Mouse (Mus musculus): ENCODE results near the gene Pdgfd. TPM values are rescaled to one million over a fixed set of nuclear protein-coding genes. Genes with fewer than 3 reads are reported as not detected.

Gene Pdgfd
- polyA plus RNA-seq, 1 experiment from 2014 or later = 0.46 TPM

DNA sequence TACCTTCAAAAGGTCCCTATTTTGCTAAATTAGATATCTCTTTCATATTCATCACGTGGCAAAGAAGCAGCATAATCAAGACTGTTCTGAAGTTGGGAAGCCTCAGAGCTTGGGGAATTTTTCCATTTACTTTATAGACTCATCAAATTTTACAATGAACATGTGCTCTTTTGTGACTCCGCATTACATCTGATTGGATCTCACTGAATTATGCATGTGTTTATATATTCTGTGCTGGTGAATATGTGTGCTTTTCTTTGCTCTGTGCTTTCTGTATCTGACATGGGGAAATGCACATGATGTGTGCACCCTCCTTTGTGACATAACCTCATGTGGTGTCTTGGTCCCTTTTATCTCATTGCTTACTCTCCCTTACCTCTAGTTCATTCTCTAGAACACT lies 83.6 kb downstream of the Pdgfd start:
- Histone ChIP-seq H3K4me3 (replicated peaks) (no peak overlapping the region), H3K36me3 (replicated peaks) (no peaks in the 10 kb centered on the region), H3K27me3 (no peaks in the 10 kb centered on the region), H3K27ac (replicated peaks) (no peak overlapping the region), H3K4me2 (no peak overlapping the region), H3K9me3 (replicated peaks) (no peaks in the 10 kb centered on the region), H3K4me1 (replicated peaks) (no peaks in the 10 kb centered on the region), H3K9ac (no peak overlapping the region)
- ATAC-seq (ENCODE audit: insufficient read depth) = no peak
- 59% methylated on average over 2 of the region's 2 CpGs for WGBS (ENCODE audit: insufficient replicate concordance)

DNA sequence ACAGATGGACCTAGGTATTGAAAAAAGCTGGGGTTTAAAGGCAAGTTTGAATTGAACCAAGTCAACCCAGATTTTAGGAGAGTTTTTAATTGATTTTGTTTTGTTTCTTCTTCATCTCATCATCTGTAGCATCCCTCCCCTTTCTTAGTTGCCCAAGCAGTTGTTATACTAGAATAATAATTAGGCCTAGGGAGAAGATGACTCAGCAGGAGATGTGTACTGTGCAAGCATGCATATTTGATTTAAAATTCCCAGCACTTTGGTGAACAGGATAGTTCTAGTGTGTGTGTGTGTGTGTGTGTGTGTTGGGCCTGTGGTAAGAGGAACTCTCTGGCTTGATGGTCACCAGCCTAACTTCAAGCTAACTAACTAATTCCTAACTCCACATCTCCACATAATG lies 88.7 kb downstream of the Pdgfd start:
- no peak overlapping the region for H3K4me3 ChIP-seq (replicated peaks)
- no peaks in the 10 kb centered on the region for H3K4me1 ChIP-seq (replicated peaks)
- H3K27ac ChIP-seq (replicated peaks) = no peak overlapping the region
- H3K36me3 ChIP-seq (replicated peaks) = no peaks in the 10 kb centered on the region
- no peaks in the 10 kb centered on the region for H3K27me3 ChIP-seq
- H3K9ac ChIP-seq = no peak overlapping the region
- no peak for ATAC-seq (ENCODE audit: insufficient read depth)
- no peaks in the 10 kb centered on the region for H3K9me3 ChIP-seq (replicated peaks)
- no peak overlapping the region for H3K4me2 ChIP-seq

DNA sequence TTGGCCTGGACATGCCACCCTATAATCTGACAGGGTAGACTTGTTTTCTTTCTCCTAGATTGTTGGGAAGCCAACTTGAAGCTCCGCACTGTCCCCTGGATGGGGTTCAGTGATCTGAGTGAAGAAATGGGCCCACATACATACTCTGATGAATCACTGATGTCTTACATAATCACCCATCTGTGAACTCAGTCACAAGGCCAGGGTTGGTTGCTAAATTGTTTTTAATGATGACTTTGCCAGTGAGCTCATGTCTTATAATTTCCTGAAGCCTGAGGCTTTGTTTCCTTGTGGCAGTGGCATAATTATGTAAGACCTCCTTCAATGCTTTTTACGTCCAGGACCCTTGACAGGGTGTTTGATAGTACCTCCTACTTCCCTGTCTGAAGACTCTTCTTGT lies 96.4 kb downstream of the Pdgfd start:
- whole genome bisulfite sequencing (ENCODE audit: insufficient replicate concordance) = 61% methylated on average over 2 of the region's 2 CpGs
- Histone ChIP-seq H3K36me3 (replicated peaks) (no peaks in the 10 kb centered on the region), H3K9me3 (replicated peaks) (no peaks in the 10 kb centered on the region), H3K9ac (no peak overlapping the region), H3K4me3 (replicated peaks) (no peak overlapping the region), H3K4me2 (no peak overlapping the region), H3K27me3 (no peaks in the 10 kb centered on the region), H3K27ac (replicated peaks) (no peak overlapping the region), H3K4me1 (replicated peaks) (no peaks in the 10 kb centered on the region)
- ATAC-seq (ENCODE audit: insufficient read depth) = no peak

DNA sequence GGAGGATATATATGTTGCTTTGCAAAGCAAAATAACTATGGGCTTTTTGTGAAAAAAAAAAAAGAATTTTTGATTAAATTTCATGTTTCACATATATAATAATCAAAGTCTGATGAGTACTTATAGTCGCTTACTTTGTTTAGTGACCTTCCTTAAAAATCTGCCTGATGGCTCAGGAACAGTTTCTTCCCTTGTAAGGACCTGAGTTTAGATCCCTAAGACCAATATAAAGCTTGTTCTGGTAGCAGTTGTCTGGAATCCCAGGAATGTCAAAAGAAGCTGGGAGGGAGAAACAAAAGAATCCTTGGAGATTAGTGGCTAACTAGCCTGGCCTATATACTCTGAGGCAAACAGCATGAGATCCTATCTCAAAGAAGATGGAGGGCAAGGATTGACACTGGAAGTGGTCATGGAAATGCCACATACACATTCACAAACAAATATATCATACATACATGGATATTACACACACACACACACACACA lies 101.5 kb downstream of the Pdgfd start, which contains the start of gene Ddi1:
Gene Ddi1 (minus strand): TSS at position 51 of the 485 bp plus-strand sequence.
- Histone ChIP-seq H3K9me3 (replicated peaks) (no peaks in the 10 kb centered on the region), H3K9ac (no peak within 1 kb of the TSS), H3K4me1 (replicated peaks) (no peaks in the 10 kb centered on the region), H3K27ac (replicated peaks) (no peak within 1 kb of the TSS), H3K27me3 (no peaks in the 10 kb centered on the region), H3K4me3 (replicated peaks) (no peak within 1 kb of the TSS), H3K4me2 (no peak within 1 kb of the TSS), H3K36me3 (replicated peaks) (no peaks in the 10 kb centered on the region)
- WGBS (ENCODE audit: insufficient replicate concordance) = 49% methylated on average over 1 of the region's 1 CpGs
- ATAC-seq (ENCODE audit: insufficient read depth) = no peak

DNA sequence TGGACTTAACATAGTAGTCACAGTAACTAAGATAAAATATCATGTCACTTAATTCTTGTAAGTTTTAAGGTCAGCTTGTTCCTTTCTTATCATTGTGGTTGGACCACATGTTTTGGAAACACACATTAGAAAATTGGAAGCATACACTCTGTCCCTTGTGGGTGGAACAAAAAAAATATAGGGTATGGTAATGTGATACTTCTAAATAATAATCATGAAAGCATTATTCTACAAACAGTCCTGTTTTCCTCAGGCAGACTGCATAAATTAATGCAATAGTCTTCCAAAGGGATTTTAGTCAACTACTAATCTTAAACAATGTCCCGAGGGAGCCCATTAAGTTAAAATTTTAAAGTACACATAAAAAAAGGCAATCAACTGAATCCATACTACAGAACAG lies 108.0 kb downstream of the Pdgfd start:
- Histone ChIP-seq H3K36me3 (replicated peaks) (no peaks in the 10 kb centered on the region), H3K4me2 (no peak overlapping the region), H3K4me3 (replicated peaks) (no peak overlapping the region), H3K27me3 (no peaks in the 10 kb centered on the region), H3K9ac (no peak overlapping the region), H3K27ac (replicated peaks) (no peak overlapping the region), H3K4me1 (replicated peaks) (no peaks in the 10 kb centered on the region), H3K9me3 (replicated peaks) (no peaks in the 10 kb centered on the region)
- 67% methylated on average over 1 of the region's 1 CpGs for WGBS (ENCODE audit: insufficient replicate concordance)
- no peak for ATAC-seq (ENCODE audit: insufficient read depth)

DNA sequence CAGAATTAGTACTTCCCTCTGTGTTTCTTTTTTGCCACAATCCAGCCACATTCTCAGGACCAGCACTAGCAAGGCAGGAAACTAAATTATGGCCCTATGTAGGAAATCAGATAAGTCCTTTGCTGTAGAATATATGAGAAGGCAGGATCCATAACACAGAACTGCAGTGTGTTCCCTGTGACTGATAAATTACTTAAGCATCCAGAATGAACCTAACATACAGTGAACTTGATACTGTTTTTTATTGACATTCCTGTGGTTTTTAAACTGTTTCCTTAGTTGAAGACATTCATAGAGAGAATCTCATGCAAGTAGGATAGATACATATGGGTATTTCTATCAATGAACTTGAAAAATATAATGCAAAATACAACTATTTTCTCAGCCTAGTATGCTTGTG lies 109.1 kb downstream of the Pdgfd start:
- Histone ChIP-seq H3K36me3 (replicated peaks) (no peaks in the 10 kb centered on the region), H3K4me3 (replicated peaks) (no peak overlapping the region), H3K27me3 (no peaks in the 10 kb centered on the region), H3K4me2 (no peak overlapping the region), H3K9ac (no peak overlapping the region), H3K27ac (replicated peaks) (no peak overlapping the region), H3K9me3 (replicated peaks) (no peaks in the 10 kb centered on the region), H3K4me1 (replicated peaks) (no peaks in the 10 kb centered on the region)
- no peak for ATAC-seq (ENCODE audit: insufficient read depth)

DNA sequence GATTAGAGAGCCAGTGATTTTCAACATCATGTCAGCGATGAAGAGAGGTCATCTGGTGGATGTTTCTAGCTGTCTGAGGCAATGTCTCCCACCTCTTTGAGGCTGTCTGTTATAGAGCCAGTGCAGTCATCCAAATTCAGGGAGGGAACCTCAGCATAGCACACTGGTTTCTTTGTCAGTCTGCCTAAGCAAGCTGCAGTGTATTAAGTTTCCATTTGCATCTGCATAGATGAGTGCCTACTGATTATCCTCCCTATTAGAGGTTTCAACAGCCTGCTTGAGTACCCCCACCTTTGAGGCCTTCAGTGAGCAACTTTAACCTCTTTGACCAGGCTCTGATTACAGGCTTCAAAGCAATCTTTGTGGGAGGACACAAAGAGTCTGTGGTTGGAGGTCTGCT lies 118.4 kb downstream of the Pdgfd start:
- Histone ChIP-seq H3K4me1 (replicated peaks) (no peaks in the 10 kb centered on the region), H3K27me3 (no peaks in the 10 kb centered on the region), H3K4me2 (no peak overlapping the region), H3K27ac (replicated peaks) (no peak overlapping the region), H3K9ac (no peak overlapping the region), H3K36me3 (replicated peaks) (no peaks in the 10 kb centered on the region), H3K4me3 (replicated peaks) (no peak overlapping the region), H3K9me3 (replicated peaks) (no peaks in the 10 kb centered on the region)
- WGBS (ENCODE audit: insufficient replicate concordance) = 45% methylated on average over 1 of the region's 1 CpGs
- no peak for ATAC-seq (ENCODE audit: insufficient read depth)

DNA sequence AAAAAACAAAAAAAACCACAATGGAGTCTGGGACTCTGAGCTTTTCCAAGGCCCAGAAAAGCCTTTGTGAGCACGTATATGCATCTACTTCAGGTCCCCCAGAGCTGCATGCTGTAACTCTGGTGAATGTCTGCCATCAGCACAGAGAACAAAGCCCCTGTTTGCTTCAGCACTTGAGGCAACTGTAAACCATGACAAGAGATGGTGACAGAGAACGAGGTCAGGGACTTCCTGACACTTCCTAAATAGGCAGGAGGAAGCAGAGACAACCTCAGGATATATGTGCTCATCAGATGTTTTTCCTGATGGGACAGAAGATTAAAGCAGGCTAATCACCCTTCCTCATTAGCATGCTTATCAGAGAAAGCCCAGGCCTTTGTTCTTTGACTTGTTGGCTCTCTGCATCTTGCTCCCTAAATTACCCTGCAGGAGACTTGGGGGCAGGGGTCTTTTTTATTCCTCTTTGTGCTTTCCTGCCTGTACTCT lies 120.9 kb downstream of the Pdgfd start:
- Histone ChIP-seq H3K4me1 (replicated peaks) (no peaks in the 10 kb centered on the region), H3K27ac (replicated peaks) (no peak overlapping the region), H3K4me2 (no peak overlapping the region), H3K4me3 (replicated peaks) (no peak overlapping the region), H3K9me3 (replicated peaks) (no peaks in the 10 kb centered on the region), H3K9ac (no peak overlapping the region), H3K27me3 (no peaks in the 10 kb centered on the region), H3K36me3 (replicated peaks) (no peaks in the 10 kb centered on the region)
- ATAC-seq (ENCODE audit: insufficient read depth) = no peak
- WGBS (ENCODE audit: insufficient replicate concordance) = 8% methylated on average over 2 of the region's 2 CpGs

DNA sequence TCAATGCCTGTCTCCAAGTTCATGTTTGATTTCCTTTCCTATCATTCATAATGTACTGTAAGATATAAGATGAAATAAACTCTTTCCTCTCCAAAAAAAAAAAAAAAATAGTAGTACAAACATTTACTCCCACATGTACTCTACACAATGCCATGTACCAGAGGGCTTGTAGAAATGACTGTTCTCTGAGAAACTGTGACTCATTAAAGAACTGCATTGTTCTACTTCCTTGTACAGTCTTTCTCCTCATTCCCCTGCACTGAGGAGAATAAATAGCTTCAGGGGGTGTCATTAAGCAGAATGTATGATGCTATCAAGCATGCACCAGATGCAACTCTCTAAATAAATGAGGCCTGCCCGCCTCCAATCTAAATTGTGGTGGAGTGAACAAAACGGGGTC lies 130.2 kb downstream of the Pdgfd start:
- H3K9me3 ChIP-seq (replicated peaks) = no peaks in the 10 kb centered on the region
- 54% methylated on average over 2 of the region's 2 CpGs for WGBS (ENCODE audit: insufficient replicate concordance)
- H3K4me3 ChIP-seq (replicated peaks) = no peak overlapping the region
- no peaks in the 10 kb centered on the region for H3K27me3 ChIP-seq
- no peak overlapping the region for H3K27ac ChIP-seq (replicated peaks)
- no peak overlapping the region for H3K4me2 ChIP-seq
- no peak overlapping the region for H3K9ac ChIP-seq
- ATAC-seq (ENCODE audit: insufficient read depth) = no peak
- H3K4me1 ChIP-seq (replicated peaks) = no peaks in the 10 kb centered on the region
- no peaks in the 10 kb centered on the region for H3K36me3 ChIP-seq (replicated peaks)

DNA sequence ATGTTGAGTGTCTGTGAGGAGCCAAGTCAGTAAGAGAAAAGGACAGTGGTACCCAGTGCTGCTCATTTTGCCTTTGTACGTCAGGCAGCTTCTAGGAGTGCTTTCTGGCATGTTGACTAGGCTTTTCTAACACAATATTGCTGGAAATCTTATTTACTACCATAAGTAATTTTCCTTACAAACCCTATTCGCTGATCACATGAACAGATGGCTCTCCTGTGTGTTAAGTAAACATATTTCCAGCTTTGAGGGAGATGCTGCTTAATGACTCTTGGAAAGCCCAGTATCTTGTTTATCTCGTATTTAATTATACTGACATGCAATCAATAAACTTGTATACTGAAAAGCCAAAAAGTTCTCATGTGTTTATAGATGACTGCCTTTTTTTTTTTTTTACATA lies 133.7 kb downstream of the Pdgfd start:
- Histone ChIP-seq H3K27me3 (no peaks in the 10 kb centered on the region), H3K4me1 (replicated peaks) (no peaks in the 10 kb centered on the region), H3K4me3 (replicated peaks) (no peak overlapping the region), H3K4me2 (no peak overlapping the region), H3K27ac (replicated peaks) (no peak overlapping the region), H3K9me3 (replicated peaks) (no peaks in the 10 kb centered on the region), H3K9ac (no peak overlapping the region), H3K36me3 (replicated peaks) (no peaks in the 10 kb centered on the region)
- 53% methylated on average over 3 of the region's 3 CpGs for WGBS (ENCODE audit: insufficient replicate concordance)
- no peak for ATAC-seq (ENCODE audit: insufficient read depth)

DNA sequence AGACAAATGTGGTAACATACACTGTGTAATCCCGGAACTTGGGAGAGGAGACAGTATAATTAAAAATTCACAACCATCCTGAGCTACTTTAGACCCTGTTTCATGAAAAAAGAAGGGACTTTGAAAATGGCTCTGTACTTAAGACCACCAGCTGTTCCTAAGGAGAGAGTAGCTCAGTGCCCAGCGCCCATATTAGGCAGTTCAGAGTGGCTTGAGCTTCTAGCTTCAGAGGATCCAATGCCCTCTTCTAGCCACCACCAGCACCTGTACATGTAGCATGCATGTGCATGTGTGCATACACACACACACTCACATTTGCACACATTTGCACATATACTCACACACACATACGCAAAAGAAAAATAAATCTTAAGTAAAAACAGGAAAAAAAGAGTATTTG lies 136.2 kb downstream of the Pdgfd start:
- Histone ChIP-seq H3K4me1 (replicated peaks) (no peaks in the 10 kb centered on the region), H3K27ac (replicated peaks) (no peak overlapping the region), H3K4me3 (replicated peaks) (no peak overlapping the region), H3K9me3 (replicated peaks) (no peaks in the 10 kb centered on the region), H3K36me3 (replicated peaks) (no peaks in the 10 kb centered on the region), H3K27me3 (no peaks in the 10 kb centered on the region), H3K9ac (no peak overlapping the region), H3K4me2 (no peak overlapping the region)
- WGBS (ENCODE audit: insufficient replicate concordance) = 66% methylated on average over 3 of the region's 3 CpGs
- ATAC-seq (ENCODE audit: insufficient read depth) = no peak

DNA sequence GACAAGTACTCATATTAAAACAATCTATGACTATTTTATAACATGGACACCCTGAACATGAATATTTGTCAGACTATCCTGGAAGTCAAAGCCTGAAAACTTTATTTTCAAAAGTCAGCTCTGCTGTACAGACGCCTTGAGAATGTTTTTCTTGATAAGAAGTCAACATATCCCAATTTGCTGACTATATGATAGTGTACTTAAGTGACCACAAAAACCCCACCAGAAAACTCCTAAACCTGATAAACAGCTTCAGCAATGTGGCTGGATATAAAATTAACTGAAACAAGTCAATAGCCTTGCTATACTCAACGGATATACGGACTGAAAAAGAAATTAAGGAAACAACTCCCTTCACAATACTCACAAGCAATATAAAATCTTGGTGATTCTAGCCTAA lies 137.5 kb downstream of the Pdgfd start:
- H3K4me3 ChIP-seq (replicated peaks) = no peak overlapping the region
- H3K27me3 ChIP-seq = no peaks in the 10 kb centered on the region
- no peaks in the 10 kb centered on the region for H3K4me1 ChIP-seq (replicated peaks)
- no peak overlapping the region for H3K4me2 ChIP-seq
- 25% methylated on average over 3 of the region's 3 CpGs for WGBS (ENCODE audit: insufficient replicate concordance)
- ATAC-seq (ENCODE audit: insufficient read depth) = peak; percentile 54
- no peaks in the 10 kb centered on the region for H3K36me3 ChIP-seq (replicated peaks)
- H3K9ac ChIP-seq = no peak overlapping the region
- H3K27ac ChIP-seq (replicated peaks) = no peak overlapping the region
- H3K9me3 ChIP-seq (replicated peaks) = no peaks in the 10 kb centered on the region

All from liver, embryonic 15.5 days (tissue).